Mouse (Mus musculus) natural killer cell, adult 2 months (primary cell): ENCODE results near the gene Tmc6.

ENCODE experiments used
- DNase-seq, 2 experiments: peaks; one replicate each; pipeline ENCODE4 v3.0.0; 2022; ENCODE audit warnings: low spot score in 2 of 2

The Tmc6 gene

DNA sequence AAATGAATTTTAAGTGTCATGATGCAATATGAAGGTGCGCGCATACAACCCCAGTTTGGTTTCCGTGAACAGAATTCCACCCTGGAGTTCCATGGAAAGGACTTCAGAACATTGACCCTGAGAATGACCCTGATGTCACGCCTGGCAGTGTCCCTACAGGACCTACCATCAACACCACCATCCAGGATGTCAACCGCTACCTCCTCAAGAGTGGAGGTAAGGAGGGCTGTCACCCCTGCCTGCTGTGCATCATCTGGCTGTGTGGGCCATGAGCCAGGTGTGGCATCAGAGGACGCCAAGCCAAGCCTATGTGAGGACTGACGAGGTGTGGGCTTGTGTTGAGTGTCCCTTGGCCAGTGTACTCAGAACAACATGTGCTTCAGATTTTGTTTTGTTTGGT is 26.1 kb downstream of the Tmc6 start:
- DNase-seq: no peak

- no peak for DNase-seq
These were observed 30.5 kb downstream of the Tmc6 start for GRCm38 (mm10) chr11:117751544-117751943.

- no peak for DNase-seq
These were observed 32.6 kb downstream of the Tmc6 start for GRCm38 (mm10) chr11:117749414-117749813.

DNA sequence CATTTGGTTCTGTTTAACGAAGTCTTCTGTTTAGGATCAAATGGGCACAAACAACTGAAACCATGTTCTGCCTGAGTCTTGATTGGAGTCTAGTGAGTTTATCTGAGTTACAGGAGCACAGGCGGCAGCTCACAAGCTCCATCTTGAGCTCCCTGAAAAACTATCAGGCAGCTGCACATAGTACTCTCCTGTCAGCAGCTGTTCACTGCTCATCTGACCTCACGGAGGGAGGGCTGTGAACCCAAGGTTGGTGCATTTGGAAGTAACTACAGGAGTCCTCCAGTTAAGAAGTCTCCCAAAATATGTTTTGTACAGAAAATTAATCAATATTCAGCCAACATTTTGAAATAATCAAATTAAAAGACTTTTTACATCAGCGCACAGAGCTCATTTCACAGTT is 33.4 kb downstream of the Tmc6 start:
- no peak for DNase-seq

GRCm38 (mm10) chr11:117743454-117744030 is 38.5 kb downstream of the Tmc6 start:
- no peak for DNase-seq

GRCm38 (mm10) chr11:117742715-117743114 is 39.3 kb downstream of the Tmc6 start:
- DNase-seq: no peak

DNA sequence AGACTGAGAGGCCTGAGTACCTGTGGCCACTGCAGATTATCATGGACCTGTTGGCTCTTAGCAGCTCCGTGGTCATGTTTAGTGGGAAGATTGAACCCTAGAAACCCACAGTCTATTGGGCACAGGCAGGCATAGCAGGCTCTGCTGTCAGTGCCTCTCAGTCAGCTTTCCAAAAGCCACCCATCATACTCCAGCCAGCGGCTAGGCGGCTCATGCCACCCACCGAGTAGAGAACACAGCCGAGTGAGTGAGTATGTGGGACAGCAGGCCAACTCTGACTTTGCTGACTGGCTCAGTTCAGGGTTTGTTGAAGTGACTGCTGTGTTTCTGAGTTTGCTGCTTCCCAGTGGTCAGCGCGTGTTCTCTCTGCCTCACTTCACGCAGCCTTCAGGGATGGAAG is 39.8 kb downstream of the Tmc6 start:
- DNase-seq: no peak

DNA sequence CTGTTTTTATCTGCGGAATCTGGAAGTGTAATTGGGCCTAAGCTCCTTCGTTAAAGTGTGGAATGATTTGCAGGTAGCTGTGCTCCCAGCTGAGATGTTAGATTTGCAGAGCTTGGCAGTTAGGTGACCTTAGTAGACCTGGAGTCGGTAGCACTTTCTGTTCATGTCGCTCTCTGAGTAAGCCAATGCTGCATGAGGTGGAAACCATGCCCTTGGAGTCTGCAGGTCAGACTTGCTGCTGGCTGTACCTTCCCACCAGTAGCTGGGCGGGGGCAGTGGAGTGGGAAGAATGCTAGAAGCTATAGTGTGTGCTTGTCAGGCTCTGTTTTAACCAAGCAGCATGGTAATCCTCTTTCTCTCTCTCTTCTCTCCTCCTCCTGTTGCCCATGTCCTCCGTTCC is 40.9 kb downstream of the Tmc6 start:
- DNase-seq: no peak

GRCm38 (mm10) chr11:117738123-117738522 is 43.9 kb downstream of the Tmc6 start:
- no peak for DNase-seq

GRCm38 (mm10) chr11:117736037-117736689 is 45.8 kb downstream of the Tmc6 start:
- no peak for DNase-seq

- DNase-seq: no peak
These were observed 50.5 kb downstream of the Tmc6 start for GRCm38 (mm10) chr11:117731470-117731869.

- no peak for DNase-seq
These were observed 51.5 kb downstream of the Tmc6 start for GRCm38 (mm10) chr11:117730490-117730838.

GRCm38 (mm10) chr11:117729798-117730489 is 52.1 kb downstream of the Tmc6 start:
- DNase-seq: no peak

DNA sequence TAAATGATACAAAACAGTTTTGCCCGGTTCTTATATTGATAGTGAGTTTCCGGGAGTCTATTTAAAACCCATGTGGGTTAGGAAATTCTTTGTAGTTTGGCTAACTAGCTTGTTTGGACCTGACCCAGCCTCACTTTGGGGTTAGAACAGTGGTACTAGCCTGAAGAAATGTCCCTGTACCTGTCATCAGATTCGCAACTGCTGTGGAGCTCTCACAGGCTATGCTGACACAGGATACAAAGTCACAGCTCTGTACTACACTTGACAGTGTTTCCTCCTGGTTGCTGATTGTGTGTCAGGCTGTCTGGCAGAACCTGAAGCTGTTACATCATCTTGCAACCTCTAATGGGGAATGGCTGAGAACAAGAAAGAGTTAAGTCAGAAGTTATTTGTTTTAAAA is 52.7 kb downstream of the Tmc6 start:
- no peak for DNase-seq

DNA sequence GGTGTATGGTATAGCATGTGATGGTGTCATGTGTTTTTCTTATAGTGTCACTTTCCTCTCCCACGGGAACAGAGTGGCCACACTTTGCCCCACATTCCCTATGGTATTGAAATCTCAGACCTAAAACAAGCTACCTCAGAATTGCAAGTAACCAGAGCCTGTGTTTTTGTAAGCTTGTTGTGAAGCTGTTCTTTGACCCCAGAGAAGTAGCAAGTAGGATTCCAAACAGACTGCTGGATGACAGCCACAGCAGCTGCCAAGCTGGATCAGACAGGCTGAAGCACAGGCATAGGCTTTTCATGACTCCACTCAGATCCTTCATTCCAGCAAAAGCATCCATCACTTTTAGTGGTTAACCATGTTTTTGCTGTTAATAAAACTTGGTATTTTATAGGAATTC is 53.2 kb downstream of the Tmc6 start:
- DNase-seq: no peak

DNA sequence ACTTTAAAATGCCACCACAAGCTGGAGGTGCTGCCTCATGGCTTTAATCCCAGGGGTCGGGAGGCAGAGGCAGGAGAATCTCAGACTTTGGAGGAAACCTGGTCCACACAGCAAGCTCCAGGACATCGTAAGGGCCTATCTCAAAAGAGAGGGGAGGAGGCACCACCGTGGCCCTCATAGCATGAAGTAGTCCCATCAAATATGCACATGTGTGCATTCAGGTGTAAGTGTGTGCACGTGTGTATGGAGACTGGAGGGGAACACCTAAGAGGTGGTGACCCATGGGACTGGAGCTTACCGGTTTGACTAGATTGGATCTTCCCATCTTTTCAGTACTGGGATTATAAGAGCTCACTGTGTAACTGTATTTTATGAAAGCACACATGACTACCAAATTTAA is 53.8 kb downstream of the Tmc6 start:
- no peak for DNase-seq

DNA sequence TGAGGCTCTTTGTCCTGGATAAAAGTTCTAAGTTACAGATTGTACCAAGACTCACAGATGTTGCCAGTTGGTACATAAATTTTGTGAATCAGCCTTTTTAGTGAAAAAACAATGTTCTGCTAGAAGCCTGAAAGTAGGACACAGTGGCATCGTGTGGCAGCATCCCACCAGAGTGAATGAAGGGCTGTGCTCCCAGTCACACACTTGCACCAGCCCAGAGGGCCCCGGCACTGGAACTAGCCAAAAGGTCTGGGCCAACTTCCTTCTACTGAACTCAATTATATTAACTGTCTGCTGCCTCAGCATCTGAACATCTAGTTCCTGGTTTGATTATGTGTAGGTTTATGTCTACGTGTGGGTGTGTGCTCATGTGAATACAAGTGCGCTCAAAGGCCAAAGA is 55.0 kb downstream of the Tmc6 start:
- no peak for DNase-seq

DNA sequence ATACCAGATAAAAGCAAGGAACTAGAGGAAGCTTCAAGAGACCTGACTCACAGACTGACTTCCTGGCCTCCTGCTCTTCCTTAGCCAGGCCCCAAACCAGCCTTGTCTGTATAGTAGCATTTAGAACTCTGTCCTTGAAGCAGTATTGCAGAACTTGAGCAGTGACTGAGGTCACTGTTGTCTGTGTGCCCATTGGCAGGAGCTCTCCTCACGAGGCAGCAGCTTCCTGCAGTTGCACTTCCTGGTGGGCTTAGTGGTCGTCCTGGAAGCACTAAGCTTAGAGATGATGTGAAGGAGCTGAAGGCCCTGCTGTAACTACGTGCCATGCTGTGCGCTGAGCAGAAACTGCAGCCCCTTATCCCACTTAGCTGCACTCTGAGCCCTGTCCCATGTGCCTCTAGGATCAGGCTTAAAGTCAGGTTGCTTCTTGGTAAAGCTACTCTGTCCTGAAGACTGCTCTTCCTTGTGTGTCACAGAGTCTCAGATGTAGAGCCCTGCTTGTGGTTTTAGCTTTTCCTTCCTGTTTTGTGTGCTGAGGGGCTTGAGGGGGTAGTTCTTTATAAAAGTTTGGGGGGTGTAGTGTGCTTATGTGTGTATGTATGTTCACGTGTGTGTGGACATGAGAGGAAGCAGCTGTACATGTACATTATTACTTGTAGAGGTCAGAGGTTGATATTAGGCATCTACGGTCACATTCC is 57.2 kb downstream of the Tmc6 start:
- no peak for DNase-seq

- DNase-seq: peak in 1 of 2 experiments; percentile 34
These were observed 63.2 kb downstream of the Tmc6 start for GRCm38 (mm10) chr11:117718838-117719237.
